In genomic region chr11:120695184-120695583, GRCm38 (mm10) we compare ENCODE assay signal across 8 mouse cellular contexts. TPM values are rescaled to one million over a fixed set of nuclear protein-coding genes. Genes with fewer than 3 reads are reported as not detected.
DNase-seq lines count a peak whose midpoint lies in the region; ATAC-seq lines count a peak whose summit lies in the region.
"Had no signal": no experiment of that assay in that cellular context is flagged by ENCODE, and none has a peak within 500 bp of the region (broad histone marks: within the 10 kb centered on the region; RNA-seq: fewer than 3 reads in every experiment).

No protein-coding gene starts in this region.

- H3K36me3 ChIP-seq in embryonic facial prominence, embryonic 15.5 days = peaks cover 20% of the 10 kb centered on the region
- H3K36me3 ChIP-seq in limb, embryonic 11.5 days (ENCODE audit: control insufficient read depth, insufficient read depth, low read length) = peaks cover 10% of the 10 kb centered on the region; the same call in 1 of the 2 replicates
- H3K36me3 ChIP-seq in neural tube, embryonic 14.5 days (ENCODE audit: control insufficient read depth, insufficient read depth, low read length) = peaks cover 4% of the 10 kb centered on the region; the same call in 1 of the 2 replicates

- DNase-seq in kidney, postnatal 4 days = peak; percentile 31 to 51
- no peak for DNase-seq in kidney, postnatal 14 days
- DNase-seq in limb, embryonic 11.5 days (ENCODE audit: low spot score) = peak; percentile 67
- DNase-seq in cerebellum, adult 9-11 months = no peak

- peak; percentile 65; the same call in 1 of the 2 replicates for ATAC-seq in embryonic facial prominence, embryonic 15.5 days (ENCODE audit: insufficient number of reproducible peaks, low FRiP score, low TSS enrichment, low read depth)
- peak; percentile 66 for ATAC-seq in limb, embryonic 11.5 days (ENCODE audit: insufficient number of reproducible peaks, low FRiP score, low TSS enrichment, low read depth)
- ATAC-seq in neural tube, embryonic 14.5 days (ENCODE audit: low read depth) = peak; percentile 82; the same call in 1 of the 2 replicates
- ATAC-seq in activated CD4-positive, CD25-positive, alpha-beta regulatory T cell, adult 4 months = no peak

- H3K9me3 ChIP-seq in embryonic facial prominence, embryonic 15.5 days (replicated peaks) = no peaks in the 10 kb centered on the region
- H3K9me3 ChIP-seq in limb, embryonic 11.5 days (ENCODE audit: control insufficient read depth, low read length) = no peaks in the 10 kb centered on the region
- H3K9me3 ChIP-seq in neural tube, embryonic 14.5 days (ENCODE audit: control insufficient read depth, low read length) = no peaks in the 10 kb centered on the region
- H3K9me3 ChIP-seq: liver, embryonic 15.5 days had no signal

- H3K4me1 ChIP-seq in embryonic facial prominence, embryonic 15.5 days = peaks cover 23% of the 10 kb centered on the region
- H3K4me1 ChIP-seq in limb, embryonic 11.5 days (ENCODE audit: control insufficient read depth, insufficient read depth, low read length) = peaks cover 31% of the 10 kb centered on the region
- H3K4me1 ChIP-seq in neural tube, embryonic 14.5 days (ENCODE audit: control insufficient read depth, insufficient read depth, low read length) = no peaks in the 10 kb centered on the region
- H3K4me1 ChIP-seq: liver, embryonic 15.5 days had no signal

- no peak overlapping the region for H3K9ac ChIP-seq in embryonic facial prominence, embryonic 15.5 days
- H3K9ac ChIP-seq in limb, embryonic 11.5 days (ENCODE audit: low read length) = no peak overlapping the region; the same call in 1 of the 2 replicates
- 0 out of 2 replicates have a peak overlapping the region, but pooled peaks have one; percentile 11 for H3K9ac ChIP-seq in neural tube, embryonic 14.5 days (replicated peaks; ENCODE audit: low read depth, low read length)
- H3K9ac ChIP-seq: liver, embryonic 15.5 days had no signal

- H3K4me3 ChIP-seq in embryonic facial prominence, embryonic 15.5 days (replicated peaks) = no peak overlapping the region
- no peak overlapping the region for H3K4me3 ChIP-seq in limb, embryonic 11.5 days (ENCODE audit: low read depth, low read length)
- no peak overlapping the region for H3K4me3 ChIP-seq in neural tube, embryonic 14.5 days (ENCODE audit: low read depth, low read length)
- H3K4me3 ChIP-seq: liver, embryonic 15.5 days had no signal

- 10% methylated on average over 4 of the region's 4 CpGs for WGBS in embryonic facial prominence, embryonic 15.5 days
- WGBS in limb, embryonic 11.5 days = 2% methylated on average over 4 of the region's 4 CpGs
- WGBS in neural tube, embryonic 14.5 days = 2% methylated on average over 4 of the region's 4 CpGs

- H3K27ac ChIP-seq in embryonic facial prominence, embryonic 15.5 days (replicated peaks) = peak overlapping the region; percentile 63
- peak overlapping the region; percentile 86 for H3K27ac ChIP-seq in limb, embryonic 11.5 days (replicated peaks; ENCODE audit: low read depth, low read length)
- H3K27ac ChIP-seq in neural tube, embryonic 14.5 days (ENCODE audit: low read depth, low read length) = no peak overlapping the region
- H3K27ac ChIP-seq: liver, embryonic 15.5 days had no signal

- no peak overlapping the region for H3K4me2 ChIP-seq in embryonic facial prominence, embryonic 15.5 days (replicated peaks)
- H3K4me2 ChIP-seq in limb, embryonic 11.5 days (ENCODE audit: low read depth, severe bottlenecking) = peak overlapping the region; percentile 15
- no peak overlapping the region for H3K4me2 ChIP-seq in neural tube, embryonic 14.5 days (ENCODE audit: low read depth, low read length)
- H3K4me2 ChIP-seq: liver, embryonic 15.5 days had no signal

- no peaks in the 10 kb centered on the region for H3K27me3 ChIP-seq in embryonic facial prominence, embryonic 15.5 days
- H3K27me3 ChIP-seq in limb, embryonic 11.5 days (ENCODE audit: control insufficient read depth, insufficient read depth, low read length) = no peaks in the 10 kb centered on the region
- H3K27me3 ChIP-seq in neural tube, embryonic 14.5 days (ENCODE audit: control insufficient read depth, insufficient read depth, low read length) = no peaks in the 10 kb centered on the region
- H3K27me3 ChIP-seq: liver, embryonic 15.5 days had no signal

RNA-seq across cellular contexts. Expression of gene Cenpx, which starts 18.4 kb away (rescaled TPM):
- polyA plus RNA-seq in embryonic facial prominence, embryonic 15.5 days (2015; fragmentation: Nextera tagmentation; extraction: Ambion mirVana) = 145 and 157 TPM in 2 replicates
- 126 and 127 TPM in 2 replicates for polyA plus RNA-seq in limb, embryonic 11.5 days (2014; fragmentation: Nextera tagmentation; extraction: Ambion mirVana)
- 87.6 and 95.8 TPM in 2 replicates for polyA plus RNA-seq in neural tube, embryonic 14.5 days (2014; fragmentation: Nextera tagmentation; extraction: Ambion mirVana)
- polyA plus RNA-seq in activated CD4-positive, CD25-positive, alpha-beta regulatory T cell, adult 4 months (2017; shearing (Covaris generic)) = 100 to 1,000 TPM; 163 to 165 TPM

RNA-seq across cellular contexts. Expression of gene Lrrc45, which starts 18.5 kb away (rescaled TPM):
- 69.7 and 82.2 TPM in 2 replicates for polyA plus RNA-seq in embryonic facial prominence, embryonic 15.5 days (2015; fragmentation: Nextera tagmentation; extraction: Ambion mirVana)
- polyA plus RNA-seq in limb, embryonic 11.5 days (2014; fragmentation: Nextera tagmentation; extraction: Ambion mirVana) = 44.3 and 47.8 TPM in 2 replicates
- 53.9 and 59.4 TPM in 2 replicates for polyA plus RNA-seq in neural tube, embryonic 14.5 days (2014; fragmentation: Nextera tagmentation; extraction: Ambion mirVana)
- 10 to 100 TPM; 19.7 to 24.1 TPM for polyA plus RNA-seq in activated CD4-positive, CD25-positive, alpha-beta regulatory T cell, adult 4 months (2017; shearing (Covaris generic))

RNA-seq across cellular contexts. Expression of gene Aspscr1, which starts 22.4 kb away (rescaled TPM):
- 114 and 120 TPM in 2 replicates for polyA plus RNA-seq in embryonic facial prominence, embryonic 15.5 days (2015; fragmentation: Nextera tagmentation; extraction: Ambion mirVana)
- 122 and 128 TPM in 2 replicates for polyA plus RNA-seq in limb, embryonic 11.5 days (2014; fragmentation: Nextera tagmentation; extraction: Ambion mirVana)
- 137 and 141 TPM in 2 replicates for polyA plus RNA-seq in neural tube, embryonic 14.5 days (2014; fragmentation: Nextera tagmentation; extraction: Ambion mirVana)
- 100 to 1,000 TPM in 1 of 2 experiments, 10 to 100 TPM in 1; 78.1 to 110 TPM for polyA plus RNA-seq in activated CD4-positive, CD25-positive, alpha-beta regulatory T cell, adult 4 months (2017; shearing (Covaris generic))

RNA-seq across cellular contexts. Expression of gene Rac3, which starts 26.1 kb away (rescaled TPM):
- polyA plus RNA-seq in embryonic facial prominence, embryonic 15.5 days (2015; fragmentation: Nextera tagmentation; extraction: Ambion mirVana) = 64.5 and 75.4 TPM in 2 replicates
- polyA plus RNA-seq in limb, embryonic 11.5 days (2014; fragmentation: Nextera tagmentation; extraction: Ambion mirVana) = 7.4 and 12.8 TPM in 2 replicates
- polyA plus RNA-seq in neural tube, embryonic 14.5 days (2014; fragmentation: Nextera tagmentation; extraction: Ambion mirVana) = 70.7 and 135 TPM in 2 replicates
- not detected for polyA plus RNA-seq in activated CD4-positive, CD25-positive, alpha-beta regulatory T cell, adult 4 months (2017; shearing (Covaris generic))

RNA-seq across cellular contexts. Expression of gene Dcxr, which starts 31.9 kb away (rescaled TPM):
- polyA plus RNA-seq in embryonic facial prominence, embryonic 15.5 days (2015; fragmentation: Nextera tagmentation; extraction: Ambion mirVana) = 35.9 and 36.6 TPM in 2 replicates
- polyA plus RNA-seq in limb, embryonic 11.5 days (2014; fragmentation: Nextera tagmentation; extraction: Ambion mirVana) = 12.4 and 16.5 TPM in 2 replicates
- polyA plus RNA-seq in neural tube, embryonic 14.5 days (2014; fragmentation: Nextera tagmentation; extraction: Ambion mirVana) = 10.2 and 10.5 TPM in 2 replicates
- polyA plus RNA-seq in activated CD4-positive, CD25-positive, alpha-beta regulatory T cell, adult 4 months (2017; shearing (Covaris generic)) = 10 to 100 TPM; 17.0 to 20.9 TPM

Comparison
In these comparisons a context has a peak if more than half of its experiments do, and no peak if none do; other contexts are left out.
1. DNase-seq: peak in kidney, postnatal 4 days (2 of 2) and limb, embryonic 11.5 days (single experiment); none in kidney, postnatal 14 days (single experiment) and cerebellum, adult 9-11 months (single experiment).